Mouse (Mus musculus): Measurements from ENCODE around the gene Hey2. TPM values are rescaled to one million over a fixed set of nuclear protein-coding genes. Genes with fewer than 3 reads are reported as not detected.

Hey2 gene
- polyA plus RNA-seq, 1 experiment from 2014 or later: 3.3 TPM

DNA sequence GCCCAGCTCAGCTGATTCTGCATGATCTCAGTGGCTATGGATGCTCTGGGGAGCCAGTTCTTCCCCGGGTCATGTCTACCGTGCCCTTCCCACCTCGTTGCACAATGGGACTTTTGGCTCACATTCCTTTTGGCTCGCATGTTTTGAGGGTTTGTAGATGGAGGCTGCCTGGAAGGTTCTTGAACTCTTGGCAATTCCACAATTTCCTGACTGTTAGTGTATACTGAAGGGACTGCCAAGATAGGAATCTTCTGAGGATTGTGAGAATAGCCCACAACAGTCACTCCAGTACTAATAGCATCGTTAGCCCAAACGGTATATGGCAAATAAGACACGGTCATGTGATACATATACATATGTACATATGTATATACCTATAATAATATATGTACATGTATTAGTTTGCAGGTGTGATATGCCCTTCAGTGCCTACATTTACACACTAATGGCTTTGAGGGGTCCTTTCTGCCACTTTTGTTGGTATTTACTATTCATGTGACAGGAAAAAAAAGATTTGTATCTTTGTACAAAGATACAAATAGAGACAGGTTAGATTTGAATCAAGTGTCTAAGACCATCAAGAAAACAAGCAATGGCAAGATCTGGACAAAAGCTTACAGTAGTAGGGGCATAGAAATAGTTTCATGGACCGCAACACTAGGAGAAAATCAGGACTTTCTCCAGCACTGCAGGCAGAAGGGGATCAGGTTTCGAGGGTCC lies 32.2 kb downstream of the Hey2 start:
- H3K27ac ChIP-seq: peak overlapping the region; percentile 60; the same call in 1 of the 2 replicates

DNA sequence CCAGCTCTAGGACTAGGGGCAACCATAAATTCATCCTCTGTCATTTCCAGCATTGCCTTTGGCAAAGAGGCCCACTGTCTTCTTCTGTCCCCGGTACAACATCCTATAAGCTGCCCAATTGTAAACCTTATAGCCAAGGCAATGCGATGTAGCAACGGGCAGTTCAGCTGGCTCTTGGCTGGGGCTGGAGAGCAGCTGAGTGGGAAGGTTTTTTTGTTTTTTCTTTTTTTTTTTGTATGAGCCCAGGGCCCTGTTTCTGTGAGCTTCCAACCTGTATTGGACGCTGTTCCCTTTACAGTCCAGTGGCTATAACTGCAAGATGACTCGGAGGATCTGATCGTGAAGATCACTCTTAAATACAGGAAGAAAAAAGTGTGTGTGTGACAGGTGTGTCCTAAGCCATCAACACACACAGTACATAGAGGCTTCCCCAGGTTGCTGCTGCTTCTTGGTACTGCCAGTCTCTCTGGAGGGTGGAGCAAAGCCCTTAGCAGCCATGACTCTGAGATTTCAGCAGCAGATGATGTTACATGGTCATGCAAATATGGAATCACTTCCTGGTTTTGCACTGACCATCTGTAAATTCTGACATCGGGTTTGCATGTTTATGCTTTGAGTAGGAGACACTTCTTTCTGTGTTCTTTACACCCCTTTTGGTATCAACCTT lies 38.9 kb downstream of the Hey2 start:
- Histone ChIP-seq H3K27ac (peak overlapping the region; percentile 98), H3K36me3 (no peaks in the 10 kb centered on the region), H3K4me3 (replicated peaks) (peak overlapping the region; percentile 85), H3K9me3 (no peaks in the 10 kb centered on the region), H3K9ac (replicated peaks) (peak overlapping the region; percentile 92), H3K4me2 (replicated peaks) (peak overlapping the region; percentile 62), H3K4me1 (replicated peaks) (peaks cover 9% of the 10 kb centered on the region), H3K27me3 (no peaks in the 10 kb centered on the region)
- 40% methylated on average over 7 of the region's 7 CpGs for WGBS
- ATAC-seq: no peak; the same call in 1 of the 2 replicates

More for the DNA sequence above, 32.2 kb downstream of the Hey2 start:
- Histone ChIP-seq H3K4me3 (replicated peaks) (peak overlapping the region; percentile 45), H3K4me1 (replicated peaks) (0 out of 2 replicates have a peak, but pooled peaks cover 3% of the 10 kb centered on the region), H3K4me2 (replicated peaks) (peak overlapping the region; percentile 50), H3K9me3 (no peaks in the 10 kb centered on the region), H3K27me3 (no peaks in the 10 kb centered on the region), H3K9ac (replicated peaks) (peak overlapping the region; percentile 53; the same call in 1 of the 2 replicates), H3K36me3 (no peaks in the 10 kb centered on the region)
- peak; percentile 79 for ATAC-seq
- WGBS: 41% methylated on average over 9 of the region's 9 CpGs

DNA sequence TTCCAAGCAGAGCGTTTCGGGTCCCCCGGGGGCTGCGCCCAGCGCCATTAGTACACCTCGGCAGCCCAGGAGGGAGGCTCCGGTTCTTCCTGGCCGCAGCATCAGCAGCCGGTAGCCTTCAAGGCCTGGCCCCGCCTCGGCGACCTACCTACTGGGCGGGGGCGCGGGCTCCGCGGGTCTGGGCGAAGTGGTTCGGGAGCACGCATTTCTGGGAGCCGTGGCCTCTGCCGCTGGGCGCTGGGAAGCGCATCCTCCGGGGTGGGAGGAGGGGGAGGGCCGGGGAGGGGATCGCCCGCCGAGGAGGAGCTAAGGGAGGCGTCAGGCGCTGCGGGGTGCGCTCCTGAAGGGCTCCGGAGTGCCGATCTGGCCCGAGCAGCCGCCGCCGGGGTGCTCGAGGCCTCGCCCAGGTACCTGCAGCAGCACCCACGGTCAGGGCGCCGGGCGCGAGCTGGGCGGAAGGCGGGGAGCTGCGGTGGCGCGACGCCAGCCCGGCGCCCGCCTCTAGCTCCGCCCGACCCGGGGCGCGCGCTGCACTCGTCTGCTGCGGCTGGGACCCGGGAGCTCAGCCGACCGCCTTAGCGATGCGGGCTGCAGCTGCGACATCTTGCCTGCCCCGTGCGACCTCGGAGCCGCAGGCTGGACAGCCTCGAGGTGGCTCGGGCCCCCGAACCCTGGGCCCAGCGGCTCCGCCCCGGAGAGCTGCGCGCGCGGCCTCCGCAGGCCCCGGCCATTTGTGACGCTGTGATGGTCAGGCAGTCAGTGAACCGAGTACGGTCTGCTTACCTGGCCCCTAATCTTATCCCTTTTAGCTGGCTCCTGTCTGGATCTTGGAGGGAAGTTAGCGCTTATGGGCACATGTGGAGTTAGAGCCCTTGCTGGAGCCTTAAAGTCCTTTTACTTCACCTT lies 39.7 kb downstream of the Hey2 start, which contains the start of gene Ncoa7:
Ncoa7 (minus strand) TSS at position 646 of the 906 bp plus-strand sequence.
- Histone ChIP-seq H3K27me3 (no peaks in the 10 kb centered on the region), H3K9me3 (no peaks in the 10 kb centered on the region), H3K36me3 (no peaks in the 10 kb centered on the region), H3K4me1 (replicated peaks) (peaks cover 9% of the 10 kb centered on the region), H3K9ac (replicated peaks) (peak within 1 kb of the TSS; percentile 92), H3K27ac (peak within 1 kb of the TSS; percentile 98), H3K4me3 (replicated peaks) (peak within 1 kb of the TSS; percentile 85), H3K4me2 (replicated peaks) (peak within 1 kb of the TSS; percentile 62)
- peak; percentile 96 for ATAC-seq
- WGBS: under 1% methylated on average over 88 of the region's 89 CpGs

DNA sequence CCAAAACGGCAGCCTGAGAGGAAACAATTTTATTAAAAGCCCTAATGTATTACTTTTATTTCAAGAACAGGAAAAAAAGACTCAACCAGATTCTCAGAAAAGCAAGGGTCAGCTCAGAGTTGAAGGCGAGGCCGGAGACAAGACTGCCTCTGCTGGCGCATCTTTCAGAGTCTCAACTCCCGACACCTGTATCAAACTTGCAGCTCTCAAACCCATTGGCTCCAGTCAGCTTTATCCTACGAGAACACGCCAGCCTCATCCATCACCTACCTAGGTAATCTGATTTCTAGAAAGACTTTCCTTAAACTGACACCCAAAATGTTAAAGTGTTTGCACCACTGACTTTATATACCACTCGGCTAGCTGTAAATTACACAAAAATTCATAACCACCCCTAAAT lies 40.6 kb downstream of the Hey2 start:
- WGBS: 12% methylated on average over 8 of the region's 8 CpGs

DNA sequence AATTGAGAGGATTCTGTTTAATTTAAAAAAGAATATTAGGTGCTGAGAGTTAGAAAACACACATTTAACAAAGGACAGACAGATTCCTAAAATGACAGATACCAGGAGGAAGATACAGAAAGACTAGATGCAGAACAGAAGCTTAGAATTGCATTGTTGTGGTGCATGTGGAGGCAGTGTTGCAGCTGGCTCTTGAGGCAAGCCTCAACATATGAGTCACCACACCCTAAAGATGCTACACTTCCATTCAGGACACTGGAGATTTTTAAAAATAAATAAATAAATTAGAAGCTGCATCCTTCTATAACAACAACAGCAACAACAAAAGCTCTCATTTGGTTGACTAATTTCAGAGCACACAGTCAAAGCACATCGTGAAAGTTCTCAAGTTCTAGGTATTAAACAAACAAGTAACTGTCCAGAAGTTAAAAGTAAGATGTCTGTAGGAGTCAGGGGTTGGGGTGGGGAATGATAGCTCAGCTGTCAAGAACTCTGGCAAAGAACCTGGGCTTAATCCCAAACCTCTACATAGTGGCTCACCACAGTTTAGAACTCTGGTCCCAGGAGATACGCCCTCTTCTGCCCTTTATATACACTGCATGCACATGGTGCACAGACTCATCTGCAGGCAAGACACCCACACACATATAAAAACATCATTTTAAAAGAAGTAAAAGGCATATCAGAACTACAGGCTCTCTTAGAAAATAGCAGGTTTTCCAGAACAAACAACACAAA lies 42.7 kb downstream of the Hey2 start:
- WGBS: 93% methylated on average over 2 of the region's 2 CpGs
- ATAC-seq: no peak

More for the DNA sequence above, 40.6 kb downstream of the Hey2 start:
- Histone ChIP-seq H3K4me3 (replicated peaks) (peak overlapping the region; percentile 85), H3K4me2 (replicated peaks) (peak overlapping the region; percentile 62), H3K27ac (peak overlapping the region; percentile 98), H3K36me3 (no peaks in the 10 kb centered on the region), H3K9ac (replicated peaks) (peak overlapping the region; percentile 92), H3K4me1 (replicated peaks) (peaks cover 9% of the 10 kb centered on the region), H3K9me3 (no peaks in the 10 kb centered on the region), H3K27me3 (no peaks in the 10 kb centered on the region)
- ATAC-seq: no peak

DNA sequence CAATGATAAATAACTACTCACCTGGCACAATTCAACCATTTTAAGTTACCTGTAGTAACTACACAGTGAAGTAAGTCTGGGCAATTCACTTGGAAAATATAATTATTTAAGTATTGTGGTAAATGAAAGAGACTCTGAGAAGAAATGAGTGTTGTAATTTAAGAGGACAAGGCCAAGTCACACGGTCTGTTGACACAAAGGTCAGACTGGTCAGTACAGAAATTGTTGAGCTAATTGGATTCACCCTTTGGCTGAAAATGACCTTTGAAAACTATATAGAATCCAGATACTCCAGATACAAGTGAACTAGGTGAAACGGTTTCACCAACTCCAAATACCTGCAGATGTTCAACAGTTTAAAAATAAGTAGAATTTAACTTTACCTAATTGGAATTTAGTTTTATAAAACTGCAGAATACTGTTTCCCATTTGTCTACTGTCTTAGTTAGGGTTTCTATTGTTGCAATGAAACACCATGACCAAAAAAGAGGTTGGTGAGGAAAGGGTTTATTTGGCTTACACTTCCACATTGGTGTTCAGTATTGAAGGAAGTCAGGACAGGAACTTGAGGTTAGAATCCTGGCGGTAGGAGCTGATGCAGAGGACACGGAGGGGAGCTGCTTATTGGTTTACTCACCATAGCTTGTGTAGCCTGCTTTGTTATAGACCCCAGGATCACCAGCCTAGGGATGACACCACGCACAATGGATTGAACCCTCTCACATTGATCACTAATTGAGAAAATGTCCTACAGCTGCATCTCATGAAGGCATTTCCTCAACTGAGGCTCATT lies 45.9 kb downstream of the Hey2 start:
- H3K27me3 ChIP-seq: no peaks in the 10 kb centered on the region
- H3K9ac ChIP-seq (replicated peaks): no peak overlapping the region
- no peak overlapping the region for H3K27ac ChIP-seq
- no peaks in the 10 kb centered on the region for H3K4me1 ChIP-seq (replicated peaks)
- H3K4me3 ChIP-seq (replicated peaks): no peak overlapping the region
- no peak overlapping the region for H3K4me2 ChIP-seq (replicated peaks)
- peaks cover 14% of the 10 kb centered on the region for H3K9me3 ChIP-seq
- 92% methylated on average over 5 of the region's 5 CpGs for WGBS
- no peak for ATAC-seq
- H3K36me3 ChIP-seq: peaks cover 11% of the 10 kb centered on the region

More for the DNA sequence above, 42.7 kb downstream of the Hey2 start:
- no peaks in the 10 kb centered on the region for H3K27me3 ChIP-seq
- no peak overlapping the region for H3K4me3 ChIP-seq (replicated peaks)
- H3K4me2 ChIP-seq (replicated peaks): no peak overlapping the region
- 0 out of 2 replicates have a peak, but pooled peaks cover 2% of the 10 kb centered on the region for H3K36me3 ChIP-seq
- no peak overlapping the region for H3K27ac ChIP-seq
- H3K9me3 ChIP-seq: peaks cover 6% of the 10 kb centered on the region
- H3K4me1 ChIP-seq (replicated peaks): peaks cover 9% of the 10 kb centered on the region
- H3K9ac ChIP-seq (replicated peaks): no peak overlapping the region

DNA sequence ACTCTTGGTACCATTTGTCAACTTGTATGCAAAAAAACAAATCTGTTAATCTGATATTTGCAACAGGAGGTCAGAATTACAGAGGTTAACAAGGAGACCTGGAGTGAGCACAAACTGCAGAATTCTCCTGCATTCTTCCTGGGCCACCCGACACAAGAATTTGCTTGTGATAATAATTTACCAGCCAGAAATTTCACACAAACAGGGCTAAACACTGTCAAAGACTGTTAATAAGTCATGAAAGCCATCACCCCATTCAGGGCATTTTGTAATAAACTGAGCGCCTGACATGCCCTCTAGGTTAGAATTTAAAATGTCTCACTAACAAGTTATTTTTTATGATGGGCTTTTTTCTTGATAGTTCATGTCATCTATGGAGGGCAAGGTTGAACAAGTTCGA lies 51.6 kb downstream of the Hey2 start:
- Histone ChIP-seq H3K36me3 (peaks cover 9% of the 10 kb centered on the region), H3K4me2 (replicated peaks) (no peak overlapping the region), H3K27me3 (no peaks in the 10 kb centered on the region), H3K4me1 (replicated peaks) (no peaks in the 10 kb centered on the region), H3K9ac (replicated peaks) (no peak overlapping the region), H3K27ac (no peak overlapping the region), H3K9me3 (peaks cover 12% of the 10 kb centered on the region), H3K4me3 (replicated peaks) (no peak overlapping the region)
- 99% methylated on average over 3 of the region's 3 CpGs for WGBS
- no peak for ATAC-seq

DNA sequence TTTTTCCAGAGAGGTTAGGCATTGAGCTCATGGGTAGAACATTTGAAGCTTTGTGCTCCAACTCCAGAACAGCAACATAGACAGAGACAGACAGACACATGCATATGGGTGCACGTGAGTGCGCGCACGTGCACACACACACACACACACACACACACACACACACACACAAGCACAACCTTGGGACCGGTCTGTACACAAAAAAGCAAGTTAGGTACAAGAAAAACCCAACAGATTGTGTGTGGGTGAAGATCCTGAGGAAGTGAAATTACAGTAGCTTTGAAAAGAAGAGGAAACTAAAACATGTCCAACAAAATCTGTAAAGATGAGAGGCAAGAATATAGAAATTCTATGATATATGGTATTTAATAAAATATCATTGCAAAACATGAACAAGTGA lies 53.1 kb downstream of the Hey2 start:
- Histone ChIP-seq H3K36me3 (peaks cover 6% of the 10 kb centered on the region), H3K9ac (replicated peaks) (no peak overlapping the region), H3K27me3 (no peaks in the 10 kb centered on the region), H3K4me1 (replicated peaks) (no peaks in the 10 kb centered on the region), H3K4me2 (replicated peaks) (no peak overlapping the region), H3K9me3 (peaks cover 8% of the 10 kb centered on the region; the same call in 1 of the 2 replicates), H3K27ac (no peak overlapping the region), H3K4me3 (replicated peaks) (no peak overlapping the region)
- WGBS: 96% methylated on average over 5 of the region's 5 CpGs
- ATAC-seq: no peak

DNA sequence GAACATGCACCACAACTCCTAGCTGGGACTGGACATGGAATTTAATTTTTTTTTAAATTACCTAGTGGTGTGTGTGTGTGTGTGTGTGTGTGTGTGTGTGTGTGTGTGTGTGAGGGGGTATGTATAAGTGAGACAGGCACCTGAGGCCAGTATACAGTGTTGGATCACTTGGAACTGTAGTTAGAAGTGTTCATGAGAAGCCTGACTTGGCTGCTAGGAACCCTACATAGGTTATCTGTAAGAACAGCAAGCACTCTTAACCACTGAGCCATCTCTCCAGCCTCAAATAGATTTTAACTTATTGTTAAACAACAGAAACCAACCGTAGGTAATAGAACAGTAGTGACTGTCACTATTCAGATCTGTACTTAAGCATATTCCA lies 54.3 kb downstream of the Hey2 start:
- Histone ChIP-seq H3K4me2 (replicated peaks) (no peak overlapping the region), H3K27ac (no peak overlapping the region), H3K4me1 (replicated peaks) (no peaks in the 10 kb centered on the region), H3K9ac (replicated peaks) (no peak overlapping the region), H3K4me3 (replicated peaks) (no peak overlapping the region), H3K9me3 (peaks cover 3% of the 10 kb centered on the region; the same call in 1 of the 2 replicates), H3K36me3 (no peaks in the 10 kb centered on the region), H3K27me3 (no peaks in the 10 kb centered on the region)
- no peak for ATAC-seq
- WGBS: 91% methylated on average over 1 of the region's 1 CpGs

DNA sequence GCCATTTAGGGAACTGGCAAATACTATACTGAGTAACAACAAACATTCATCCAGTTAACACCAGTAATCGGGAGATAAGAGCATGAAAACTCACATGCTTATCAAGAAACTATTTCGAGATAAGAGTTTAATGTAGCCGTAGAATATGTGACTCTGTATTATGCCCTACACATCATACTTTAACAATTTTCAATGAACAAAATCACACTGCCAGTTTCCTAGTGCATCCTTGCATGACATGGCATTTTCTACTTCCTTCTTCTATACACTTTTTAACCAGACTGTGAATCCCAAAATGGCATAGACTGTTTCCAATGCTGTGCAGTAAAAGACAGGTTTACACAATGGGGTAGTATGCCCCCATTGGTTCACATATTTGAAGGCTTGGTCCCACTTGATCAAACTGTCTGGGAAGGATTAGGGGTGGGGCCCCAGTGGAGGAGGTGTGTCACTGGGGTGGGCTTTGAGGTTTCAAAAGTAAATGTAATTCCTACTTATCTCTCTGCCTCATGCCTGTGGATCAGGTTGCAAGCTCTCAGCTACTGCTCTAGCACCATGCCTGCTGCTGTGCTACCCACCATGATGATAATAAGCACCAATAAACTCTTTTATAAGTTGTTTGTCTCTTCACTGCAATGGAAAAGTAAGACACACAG lies 54.8 kb downstream of the Hey2 start:
- no peak overlapping the region for H3K4me2 ChIP-seq (replicated peaks)
- no peaks in the 10 kb centered on the region for H3K36me3 ChIP-seq
- no peaks in the 10 kb centered on the region for H3K4me1 ChIP-seq (replicated peaks)
- no peak overlapping the region for H3K27ac ChIP-seq
- no peaks in the 10 kb centered on the region for H3K27me3 ChIP-seq
- 98% methylated on average over 3 of the region's 3 CpGs for WGBS
- no peak for ATAC-seq
- peaks cover 3% of the 10 kb centered on the region; the same call in 1 of the 2 replicates for H3K9me3 ChIP-seq
- H3K4me3 ChIP-seq (replicated peaks): no peak overlapping the region
- H3K9ac ChIP-seq (replicated peaks): no peak overlapping the region

Data from midbrain, embryonic 13.5 days (tissue).